Mouse (Mus musculus) embryonic facial prominence, embryonic 10.5 days (tissue): ENCODE data around the gene Mrpl54. TPM values are rescaled to one million over a fixed set of nuclear protein-coding genes. Genes with fewer than 3 reads are reported as not detected.
A peak's percentile ranks its signal among the peaks of the same experiment; 100 is the strongest.

Experiments
- DNase-seq: peaks from one replicate; pipeline ENCODE4 v3.0.0-alpha.2; 2017; ENCODE audit warnings: low spot score
- H3K27ac ChIP-seq: fragments of 300-500 bp; sonication (generic); replicated peaks from 2 replicates; pipeline ENCODE4 v1.5.1; 2016; ENCODE audit warnings: mild to moderate bottlenecking
- H3K27me3 ChIP-seq: fragments of 300-500 bp; sonication (generic); replicated peaks from 2 replicates; pipeline ENCODE4 v1.6.1; 2016; ENCODE audit warnings: low read depth, mild to moderate bottlenecking; ENCODE audit not compliant: poor library complexity, severe bottlenecking
- H3K36me3 ChIP-seq: fragments of 300-500 bp; sonication (generic); replicated peaks from 2 replicates; pipeline ENCODE4 v1.6.1; 2016; ENCODE audit warnings: mild to moderate bottlenecking, moderate library complexity
- H3K4me1 ChIP-seq: fragments of 300-500 bp; sonication (generic); 2 replicates; pipeline ENCODE4 v1.6.1; 2016
- H3K4me3 ChIP-seq: fragments of 300-500 bp; sonication (generic); 2 replicates; pipeline ENCODE4 v1.5.1; 2016; ENCODE audit warnings: mild to moderate bottlenecking, moderate library complexity
- H3K9me3 ChIP-seq: fragments of 300-500 bp; sonication (generic); 2 replicates; pipeline ENCODE4 v1.6.1; 2016; ENCODE audit warnings: mild to moderate bottlenecking
- WGBS: fragments of 180-500 bp; shearing (Covaris S2); methylation state at CpG from one replicate; pipeline ENCODE4 v1.1.7; 2016; 5-methylcytosine and 5-hydroxymethylcytosine counted together
- polyA plus RNA-seq: library from polyadenylated mRNA; unstranded; fragments of >200 nt; fragmentation: Nextera tagmentation; extraction: Ambion mirVana; gene quantifications from 2 replicates; pipeline ENCODE4 v1.2.1, GENCODE M21; 2016

The Mrpl54 gene
- polyA plus RNA-seq, 1 experiment from 2014 or later: 223 TPM

- Histone ChIP-seq H3K36me3 (no peaks in the 10 kb centered on the region), H3K9me3 (no peaks in the 10 kb centered on the region), H3K27ac (no peak within 1 kb of the TSS), H3K4me1 (peaks cover 43% of the 10 kb centered on the region), H3K27me3 (peaks cover 89% of the 10 kb centered on the region), H3K4me3 (peak within 1 kb of the TSS; percentile 47)
- peak; percentile 83 for DNase-seq
- WGBS: 9% methylated on average over 44 of the region's 44 CpGs
Observed at GRCm38 (mm10) chr10:81252424-81253419, 14.0 kb downstream of the Mrpl54 start, which contains the start of gene Matk. Matk (plus strand) TSS chr10:81252935.

DNA sequence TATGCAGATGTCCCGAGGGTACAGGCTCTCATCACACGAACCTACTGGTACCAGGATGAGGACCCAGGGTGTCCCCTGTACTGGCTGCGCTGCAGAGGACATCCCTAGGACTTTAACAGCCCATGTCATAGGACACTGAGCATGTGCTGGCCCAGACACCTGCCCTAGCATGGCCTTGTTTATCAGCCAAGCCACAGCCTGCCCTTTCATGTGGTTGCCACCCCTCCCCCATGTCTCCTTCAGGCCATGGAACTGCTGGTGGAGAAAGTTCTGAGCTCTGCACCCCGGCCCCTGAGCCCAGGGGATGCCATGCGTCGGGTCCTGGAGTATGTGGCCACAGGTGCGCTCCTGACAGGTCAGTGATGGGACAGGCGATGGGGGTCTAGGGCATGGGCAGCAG is 17.3 kb downstream of the Mrpl54 start:
- H3K4me1 ChIP-seq: peaks cover 58% of the 10 kb centered on the region
- no peak for DNase-seq
- H3K36me3 ChIP-seq: no peaks in the 10 kb centered on the region
- 85% methylated on average over 8 of the region's 8 CpGs for WGBS
- H3K4me3 ChIP-seq: no peak overlapping the region
- H3K27ac ChIP-seq: no peak overlapping the region
- peaks cover 64% of the 10 kb centered on the region for H3K27me3 ChIP-seq
- H3K9me3 ChIP-seq: no peaks in the 10 kb centered on the region

DNA sequence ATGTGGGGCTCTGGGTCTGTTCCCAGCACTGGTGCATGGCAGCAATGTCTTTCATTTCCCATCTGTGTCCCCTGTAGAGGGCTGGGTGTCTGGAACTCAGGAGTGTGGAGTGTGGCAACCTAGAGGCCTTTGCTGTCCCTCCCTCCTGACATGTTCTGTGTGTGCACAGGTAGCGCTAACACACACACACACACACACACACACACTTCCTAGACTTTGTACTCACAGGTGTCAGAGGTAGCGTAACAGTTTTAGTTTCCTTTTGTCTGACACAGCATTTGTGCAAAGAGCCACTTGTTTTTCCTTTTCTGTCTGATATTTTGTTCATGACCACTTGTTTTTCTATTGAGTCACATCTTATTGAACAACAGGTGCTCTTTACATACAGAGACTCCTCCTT is 18.9 kb downstream of the Mrpl54 start:
- no peak for DNase-seq
- Histone ChIP-seq H3K36me3 (no peaks in the 10 kb centered on the region), H3K4me1 (peaks cover 56% of the 10 kb centered on the region), H3K4me3 (no peak overlapping the region), H3K27me3 (peaks cover 63% of the 10 kb centered on the region), H3K27ac (no peak overlapping the region), H3K9me3 (no peaks in the 10 kb centered on the region)
- WGBS: 80% methylated on average over 2 of the region's 2 CpGs

DNA sequence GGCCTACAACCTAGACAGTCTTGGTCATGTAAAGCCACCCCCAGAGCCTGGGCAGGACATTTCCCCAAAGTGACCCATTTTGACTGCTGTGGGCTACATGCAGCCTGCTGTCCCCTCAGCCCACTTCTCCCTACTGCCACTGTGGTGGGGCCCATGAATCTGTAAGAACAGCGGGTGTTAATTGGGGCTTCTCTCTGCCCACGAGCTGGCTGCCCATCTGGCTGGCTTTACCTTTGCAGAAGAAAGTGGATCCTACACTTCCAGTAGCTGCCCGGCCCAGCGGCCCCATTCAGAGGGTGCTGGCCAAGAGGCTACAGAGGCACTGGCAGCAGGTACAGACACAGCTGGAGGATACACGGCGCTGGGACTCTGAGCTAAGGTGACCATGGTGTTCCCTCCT is 21.6 kb downstream of the Mrpl54 start:
- Histone ChIP-seq H3K4me3 (no peak overlapping the region), H3K27me3 (peaks cover 63% of the 10 kb centered on the region), H3K4me1 (peaks cover 46% of the 10 kb centered on the region), H3K36me3 (no peaks in the 10 kb centered on the region), H3K9me3 (no peaks in the 10 kb centered on the region), H3K27ac (no peak overlapping the region; the same call in 1 of the 2 replicates)
- no peak for DNase-seq
- WGBS: 85% methylated on average over 6 of the region's 6 CpGs

GRCm38 (mm10) chr10:81244595-81244994 is 22.1 kb downstream of the Mrpl54 start:
- DNase-seq: peak; percentile 88
- Histone ChIP-seq H3K27ac (no peak overlapping the region; the same call in 1 of the 2 replicates), H3K4me1 (peaks cover 46% of the 10 kb centered on the region), H3K4me3 (no peak overlapping the region), H3K27me3 (peaks cover 69% of the 10 kb centered on the region), H3K36me3 (no peaks in the 10 kb centered on the region), H3K9me3 (no peaks in the 10 kb centered on the region)
- 9% methylated on average over 17 of the region's 17 CpGs for WGBS

GRCm38 (mm10) chr10:81244146-81244545 is 22.6 kb downstream of the Mrpl54 start:
- Histone ChIP-seq H3K27me3 (peaks cover 72% of the 10 kb centered on the region), H3K4me1 (peaks cover 46% of the 10 kb centered on the region), H3K9me3 (no peaks in the 10 kb centered on the region), H3K27ac (no peak overlapping the region), H3K36me3 (no peaks in the 10 kb centered on the region), H3K4me3 (no peak overlapping the region)
- no peak for DNase-seq
- 72% methylated on average over 4 of the region's 4 CpGs for WGBS

DNA sequence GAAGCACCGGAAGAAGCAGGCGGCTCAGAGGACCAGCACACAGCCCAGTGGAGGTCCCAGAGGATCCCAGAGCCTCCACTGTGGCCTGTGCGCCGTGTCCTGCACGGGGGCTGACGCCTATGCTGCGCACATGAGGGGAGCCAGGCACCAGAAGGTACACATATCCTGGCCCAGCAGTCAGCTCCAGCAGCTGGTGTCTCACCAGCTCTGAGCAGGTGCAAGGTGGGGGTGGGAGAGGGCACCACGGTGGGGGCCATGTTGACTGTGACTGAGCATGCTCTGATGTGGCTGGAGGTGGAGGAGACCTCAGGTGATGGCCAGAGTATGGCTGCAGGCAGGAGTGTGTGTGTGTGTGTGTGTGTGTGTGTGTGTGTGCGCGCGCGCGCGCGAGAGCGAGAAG is 24.7 kb downstream of the Mrpl54 start:
- Histone ChIP-seq H3K27ac (no peak overlapping the region), H3K4me3 (no peak overlapping the region), H3K4me1 (peaks cover 55% of the 10 kb centered on the region), H3K27me3 (peaks cover 79% of the 10 kb centered on the region), H3K36me3 (no peaks in the 10 kb centered on the region), H3K9me3 (no peaks in the 10 kb centered on the region)
- no peak for DNase-seq
- WGBS: 89% methylated on average over 16 of the region's 16 CpGs

- no peak overlapping the region for H3K4me3 ChIP-seq
- H3K27me3 ChIP-seq: peaks cover 84% of the 10 kb centered on the region
- no peaks in the 10 kb centered on the region for H3K9me3 ChIP-seq
- H3K4me1 ChIP-seq: peaks cover 47% of the 10 kb centered on the region
- 22% methylated on average over 13 of the region's 13 CpGs for WGBS
- peak; percentile 79 for DNase-seq
- no peak overlapping the region for H3K27ac ChIP-seq
- H3K36me3 ChIP-seq: no peaks in the 10 kb centered on the region
Observed at GRCm38 (mm10) chr10:81240876-81241275, 25.9 kb downstream of the Mrpl54 start.

DNA sequence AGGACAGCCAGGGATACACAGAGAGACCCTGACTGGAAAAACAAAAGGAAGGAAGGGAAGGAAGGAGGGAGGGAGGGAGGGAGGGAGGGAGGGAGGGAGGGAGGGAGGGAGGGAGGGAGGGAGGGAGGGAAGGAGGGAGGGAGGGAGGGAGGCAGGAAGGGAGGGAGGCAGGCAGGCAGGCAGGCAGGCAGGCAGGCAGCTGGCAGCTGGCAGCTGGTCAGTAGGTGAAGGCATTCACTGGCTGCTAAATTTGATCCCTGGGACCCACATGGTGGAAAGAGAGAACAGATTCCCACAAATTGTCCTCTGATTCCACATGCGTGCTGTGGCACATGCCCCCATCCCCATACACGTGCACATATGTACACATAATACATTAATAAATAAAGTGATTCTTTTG is 28.1 kb downstream of the Mrpl54 start:
- no peak for DNase-seq
- H3K4me1 ChIP-seq: peaks cover 31% of the 10 kb centered on the region
- peaks cover 80% of the 10 kb centered on the region for H3K27me3 ChIP-seq
- no peaks in the 10 kb centered on the region for H3K36me3 ChIP-seq
- no peak overlapping the region for H3K4me3 ChIP-seq
- H3K9me3 ChIP-seq: no peaks in the 10 kb centered on the region
- H3K27ac ChIP-seq: no peak overlapping the region
- 89% methylated on average over 2 of the region's 2 CpGs for WGBS

DNA sequence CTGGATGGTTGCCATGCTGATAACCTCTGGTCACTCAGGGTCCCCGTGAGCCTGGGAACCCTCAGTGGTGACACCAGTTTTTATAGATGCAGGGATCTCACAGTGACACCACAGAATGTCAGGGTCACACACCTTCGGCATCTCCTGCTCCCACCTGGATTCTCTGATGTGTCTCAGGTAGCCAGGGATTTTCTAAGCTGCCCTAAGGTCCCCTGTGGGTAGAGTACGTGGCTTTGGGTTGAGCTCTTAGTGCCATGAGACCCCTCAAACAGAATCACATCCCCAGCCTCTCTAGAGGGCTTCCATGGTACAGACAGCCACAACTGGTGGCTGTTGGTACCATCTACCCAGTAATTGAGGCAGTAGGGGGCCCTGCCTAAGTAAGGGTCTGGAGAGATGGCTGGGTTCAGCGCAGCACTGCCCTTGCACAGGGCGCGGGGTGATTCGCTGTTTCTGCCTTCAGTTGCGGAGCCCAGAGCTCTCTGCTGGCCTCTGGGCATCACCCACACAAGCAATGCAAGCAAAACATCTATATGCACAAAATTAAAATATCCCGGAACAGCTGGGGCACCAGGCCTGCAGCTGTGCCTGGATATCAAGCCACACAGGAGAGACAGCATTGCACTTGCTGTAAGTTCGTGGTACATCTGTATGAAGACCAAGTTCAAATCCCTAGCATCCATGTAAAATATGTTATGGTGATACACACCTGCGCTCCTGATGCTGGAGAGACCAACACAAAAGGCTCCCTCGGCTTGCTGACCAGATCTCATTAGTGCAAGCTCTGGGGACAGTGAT is 30.1 kb downstream of the Mrpl54 start:
- Histone ChIP-seq H3K4me1 (peaks cover 42% of the 10 kb centered on the region), H3K27ac (no peak overlapping the region), H3K36me3 (no peaks in the 10 kb centered on the region), H3K4me3 (no peak overlapping the region), H3K27me3 (peaks cover 74% of the 10 kb centered on the region), H3K9me3 (no peaks in the 10 kb centered on the region)
- DNase-seq: no peak
- WGBS: 87% methylated on average over 12 of the region's 12 CpGs

- peaks cover 43% of the 10 kb centered on the region for H3K4me1 ChIP-seq
- no peak overlapping the region for H3K4me3 ChIP-seq
- H3K27me3 ChIP-seq: peaks cover 74% of the 10 kb centered on the region
- no peaks in the 10 kb centered on the region for H3K9me3 ChIP-seq
- 83% methylated on average over 6 of the region's 6 CpGs for WGBS
- no peak for DNase-seq
- no peaks in the 10 kb centered on the region for H3K36me3 ChIP-seq
- no peak overlapping the region for H3K27ac ChIP-seq
Observed at GRCm38 (mm10) chr10:81234206-81234605, 32.5 kb downstream of the Mrpl54 start.

- WGBS: 1% methylated on average over 28 of the region's 28 CpGs
- H3K27ac ChIP-seq: peak overlapping the region; percentile 89
- H3K4me1 ChIP-seq: peaks cover 41% of the 10 kb centered on the region
- H3K4me3 ChIP-seq: peak overlapping the region; percentile 79
- H3K9me3 ChIP-seq: no peaks in the 10 kb centered on the region
- H3K27me3 ChIP-seq: peaks cover 74% of the 10 kb centered on the region
- H3K36me3 ChIP-seq: no peaks in the 10 kb centered on the region
- DNase-seq: no peak
Observed at GRCm38 (mm10) chr10:81233226-81233585, 33.5 kb downstream of the Mrpl54 start.
